Mouse (Mus musculus): Measurements from ENCODE around the gene Fam219a. TPM values are rescaled to one million over a fixed set of nuclear protein-coding genes. Genes with fewer than 3 reads are reported as not detected.
A peak's percentile ranks its signal among the peaks of the same experiment; 100 is the strongest.

The Fam219a gene
- total RNA-seq, 2 experiments from 2014 or later, result 19.2 to 20.4 TPM

DNA sequence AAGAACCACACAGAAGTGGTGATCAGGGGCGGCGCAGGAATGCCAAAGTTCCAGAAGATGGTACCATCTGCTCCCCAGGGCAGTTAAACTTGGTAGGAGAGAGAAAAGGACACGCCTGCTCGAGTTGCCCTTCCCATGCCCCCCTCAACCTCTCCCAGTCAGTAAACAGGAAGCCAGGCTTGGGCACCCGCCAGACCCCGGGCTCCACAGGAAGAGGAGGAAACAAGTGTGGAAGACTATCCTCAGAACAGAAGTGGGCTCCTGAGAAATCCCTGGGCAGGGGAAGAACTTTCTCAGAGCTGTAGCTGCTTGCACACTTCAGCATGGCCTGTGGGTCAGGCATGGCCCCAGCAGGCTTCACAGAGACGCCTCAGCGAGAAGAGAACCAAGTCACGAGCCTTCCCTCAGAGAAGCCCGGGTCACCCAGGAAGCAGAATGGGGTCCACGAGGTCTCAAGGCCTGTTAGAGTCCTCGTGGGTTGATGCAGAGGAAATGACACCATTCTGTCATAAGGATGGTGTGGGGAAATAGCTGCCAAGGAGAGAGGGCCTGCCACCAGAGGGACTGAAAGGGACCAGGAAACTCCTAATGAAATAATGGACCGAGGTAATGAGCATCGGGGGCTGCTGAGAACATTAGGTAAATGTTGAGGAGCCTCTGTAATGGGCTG, 14.2 kb downstream of the Fam219a start:
- peak; percentile 69 for DNase-seq

DNA sequence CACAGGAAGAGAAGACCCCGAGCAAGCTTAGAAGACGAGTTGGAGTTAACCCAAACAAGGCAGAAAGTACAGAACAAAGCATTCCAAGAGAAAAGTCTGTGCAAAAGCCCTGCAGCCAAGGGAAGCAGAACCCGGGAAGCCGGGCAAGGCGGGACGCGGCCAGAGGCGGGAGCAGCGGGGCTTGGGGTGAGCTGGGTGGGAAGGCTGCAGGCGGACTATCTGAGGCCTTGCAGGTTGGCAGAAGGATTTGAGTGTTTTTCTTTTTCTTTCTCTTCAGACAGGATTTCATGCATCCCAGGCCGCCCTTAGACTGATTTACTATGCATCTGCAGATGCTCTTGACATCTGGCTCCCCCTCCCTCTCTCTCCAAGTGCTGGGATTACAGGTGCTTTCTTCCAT, 16.2 kb downstream of the Fam219a start:
- DNase-seq, result no peak

DNA sequence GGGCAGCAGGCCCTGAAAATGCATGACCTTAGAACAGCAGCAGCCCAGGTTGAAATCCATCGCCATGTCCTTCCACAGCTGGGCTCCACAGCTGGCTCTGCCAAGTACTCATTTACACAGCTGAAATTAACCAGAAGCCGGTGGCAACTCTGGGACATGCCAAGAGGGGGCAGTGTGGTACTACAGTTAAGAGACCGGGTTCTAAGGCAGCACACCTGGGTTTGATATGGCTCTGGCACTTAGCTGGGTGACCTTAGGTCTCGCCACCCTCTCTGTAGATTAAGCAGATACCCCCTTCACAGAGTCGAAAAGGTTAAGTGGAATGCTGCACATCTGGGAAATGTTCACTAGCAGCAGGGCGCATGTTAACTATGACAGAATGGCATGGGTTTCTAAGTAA, 16.8 kb downstream of the Fam219a start:
- peak; percentile 71 for DNase-seq

DNA sequence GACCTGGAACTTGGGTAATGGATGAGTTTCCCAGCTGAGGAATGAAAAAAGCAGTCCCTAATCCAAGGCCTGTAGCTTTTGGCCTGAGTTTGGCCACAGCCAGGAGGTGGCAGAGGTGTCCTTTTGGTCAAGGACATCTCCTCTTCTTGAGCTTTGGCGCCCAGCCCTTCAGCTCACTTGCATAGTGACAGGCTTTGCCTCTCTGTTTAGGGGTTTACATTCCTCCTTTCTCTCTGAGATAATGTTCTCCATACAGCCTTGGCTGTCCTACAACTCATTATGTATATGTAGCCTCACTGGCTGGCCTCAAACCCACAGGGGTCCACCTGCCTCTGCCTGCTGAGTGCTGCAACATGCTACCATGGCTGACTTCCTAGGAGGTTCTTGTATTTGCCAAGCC, 22.3 kb downstream of the Fam219a start:
- DNase-seq, result no peak

DNA sequence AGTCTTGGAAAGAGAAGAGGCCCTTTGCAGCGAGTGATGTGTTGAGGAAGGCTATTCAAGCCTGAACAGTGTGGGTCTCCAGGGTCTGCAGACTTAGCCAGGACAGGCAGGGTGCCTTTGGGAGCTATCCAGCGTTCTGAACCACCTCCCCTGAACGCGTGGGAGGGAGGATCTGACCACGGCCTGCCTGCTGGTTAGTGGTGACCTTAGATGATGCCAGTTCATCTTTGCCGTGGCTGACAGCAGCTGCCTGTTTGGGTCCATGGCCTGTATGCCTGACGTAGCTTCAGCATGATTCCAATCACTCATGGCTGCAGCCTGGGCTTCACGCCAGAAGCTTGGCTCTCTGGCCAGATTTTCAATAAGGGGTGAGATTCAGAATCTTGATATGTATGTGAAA, 23.4 kb downstream of the Fam219a start:
- DNase-seq, result peak; percentile 21

DNA sequence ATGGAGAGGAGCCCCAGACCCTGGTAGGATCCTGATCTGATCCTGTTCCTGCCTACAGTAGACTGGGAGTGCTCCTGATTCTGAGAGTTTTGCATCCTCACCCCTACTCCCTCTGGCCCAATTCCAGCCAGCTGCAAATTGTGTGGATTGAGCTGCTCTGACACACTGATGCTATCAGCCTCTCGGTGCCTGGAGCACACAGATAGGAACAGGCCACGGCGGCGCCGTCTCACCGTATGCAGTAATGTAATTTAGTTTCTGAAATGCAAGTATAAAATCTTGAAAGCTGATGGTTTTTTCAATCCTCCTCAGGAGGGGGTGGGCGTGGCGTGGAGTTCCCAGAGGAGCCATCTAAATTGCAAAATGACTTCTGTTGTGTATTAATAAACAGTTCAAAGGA, 27.2 kb downstream of the Fam219a start:
- no peak for DNase-seq

DNA sequence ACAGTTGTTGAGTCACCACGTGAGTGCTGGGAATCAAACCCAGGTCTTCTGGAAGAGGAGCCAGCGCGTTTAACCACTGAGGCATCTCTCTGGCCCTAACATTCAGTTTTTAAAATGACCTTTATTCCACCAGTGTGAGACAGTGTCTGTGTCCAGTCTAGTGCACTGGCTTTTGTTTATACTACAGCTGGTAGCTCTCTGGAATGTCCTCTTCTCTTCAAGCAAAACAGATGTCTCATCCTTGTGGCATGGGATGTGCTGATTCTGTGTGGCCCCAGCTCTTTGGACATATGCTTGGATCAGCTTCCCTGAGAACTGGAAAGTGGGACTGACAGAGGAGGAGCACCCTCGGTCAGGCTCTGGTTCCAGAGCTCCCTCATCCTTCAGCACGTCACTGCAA, 34.5 kb downstream of the Fam219a start:
- DNase-seq, result no peak

DNA sequence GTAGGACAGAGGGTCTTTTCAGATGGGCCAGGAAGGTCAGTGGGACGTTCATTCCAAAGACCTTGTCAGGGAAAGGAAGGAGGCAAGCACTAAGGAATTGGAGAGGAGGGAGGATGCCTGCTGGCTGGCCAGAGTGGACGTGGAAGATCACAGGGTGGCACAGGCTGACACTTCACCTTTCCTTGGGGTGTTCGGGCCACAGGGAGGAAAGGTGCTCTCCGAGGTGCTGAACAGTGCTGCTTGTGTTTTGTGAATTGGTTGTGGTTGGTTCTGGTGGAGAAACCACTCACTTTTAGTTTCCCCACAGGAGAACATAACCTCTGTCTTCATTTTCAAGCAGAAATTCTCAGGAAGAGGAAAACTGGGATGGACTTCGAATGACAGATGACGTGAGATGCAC, 36.9 kb downstream of the Fam219a start:
- DNase-seq, result peak; percentile 46

DNA sequence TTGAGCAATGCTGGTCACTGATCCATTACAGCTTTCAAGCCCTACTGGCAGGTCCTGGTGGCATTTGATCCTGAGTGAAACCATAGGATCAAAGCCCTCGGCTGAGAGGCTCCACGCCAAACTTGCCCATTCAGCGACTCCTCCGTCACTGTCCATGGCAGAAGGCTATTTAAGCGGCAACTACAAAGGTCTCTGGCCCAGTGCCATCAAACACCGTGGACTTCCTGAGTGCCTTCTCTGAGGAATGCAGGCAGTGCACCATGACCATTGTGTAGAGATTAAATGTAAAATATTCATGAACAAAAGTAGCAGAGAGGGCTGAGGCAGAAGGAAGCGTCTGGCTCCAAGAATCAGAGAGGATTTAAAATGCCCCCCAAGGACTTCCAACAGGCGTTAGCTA, 41.3 kb downstream of the Fam219a start:
- DNase-seq, result peak; percentile 38

DNA sequence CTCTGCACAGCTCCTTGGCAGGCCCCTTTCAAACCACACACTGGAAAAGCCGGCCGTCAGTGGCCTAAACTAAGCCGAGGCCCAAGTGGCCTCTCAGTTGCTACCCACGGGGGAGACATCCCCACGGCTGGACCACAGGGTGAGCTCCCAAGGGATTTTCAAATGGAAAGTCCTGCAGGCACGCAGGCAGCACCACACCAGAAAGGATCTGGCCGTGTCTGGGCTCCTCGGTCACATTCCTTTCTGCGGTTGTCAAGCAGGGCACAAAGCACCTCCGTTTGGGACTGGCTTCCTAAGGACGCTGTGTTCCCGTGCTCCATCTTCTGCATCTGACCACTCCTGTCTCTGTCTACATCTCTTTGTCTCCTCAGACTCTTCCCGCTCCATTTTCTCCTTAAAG, 42.3 kb downstream of the Fam219a start:
- DNase-seq, result no peak

DNA sequence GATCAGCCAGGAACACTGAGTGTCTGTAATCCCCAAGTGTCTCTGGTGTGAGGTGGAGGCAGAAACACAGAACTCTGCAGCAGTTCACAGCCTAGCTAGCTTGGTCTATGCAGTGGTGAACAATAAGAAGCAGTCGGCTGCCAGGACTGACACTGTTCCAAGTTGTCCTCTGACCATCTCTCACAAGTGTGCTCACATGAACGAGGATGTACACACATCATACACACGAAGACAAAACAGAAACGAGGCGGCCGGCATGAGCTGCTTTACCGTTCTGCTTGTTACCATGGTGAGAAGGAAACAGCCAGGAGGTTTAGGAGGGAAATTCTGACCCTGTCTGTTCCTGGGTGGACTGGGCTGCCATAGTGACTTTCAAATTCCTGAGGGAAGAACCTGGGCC, 42.8 kb downstream of the Fam219a start:
- DNase-seq, result no peak

DNA sequence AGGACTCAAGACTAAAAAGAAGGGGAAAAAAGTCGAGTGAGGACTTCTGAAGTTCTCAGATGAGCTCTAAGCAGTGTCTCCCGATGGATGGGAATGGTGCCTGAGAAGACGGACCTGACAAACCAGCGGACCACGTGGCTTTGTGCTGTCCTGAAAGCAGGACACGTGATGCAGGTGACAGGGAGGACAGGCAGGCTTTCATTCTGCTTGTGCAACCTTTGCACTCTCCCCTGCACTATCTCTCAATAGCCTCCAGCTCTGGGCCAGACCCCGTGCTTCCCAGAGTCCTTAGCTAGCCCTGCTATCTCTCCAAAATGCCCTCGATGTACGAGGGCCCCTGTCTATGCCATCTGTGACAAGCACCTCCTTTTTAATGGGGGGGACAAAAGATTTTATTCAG, 44.5 kb downstream of the Fam219a start:
- DNase-seq, result no peak

DNA sequence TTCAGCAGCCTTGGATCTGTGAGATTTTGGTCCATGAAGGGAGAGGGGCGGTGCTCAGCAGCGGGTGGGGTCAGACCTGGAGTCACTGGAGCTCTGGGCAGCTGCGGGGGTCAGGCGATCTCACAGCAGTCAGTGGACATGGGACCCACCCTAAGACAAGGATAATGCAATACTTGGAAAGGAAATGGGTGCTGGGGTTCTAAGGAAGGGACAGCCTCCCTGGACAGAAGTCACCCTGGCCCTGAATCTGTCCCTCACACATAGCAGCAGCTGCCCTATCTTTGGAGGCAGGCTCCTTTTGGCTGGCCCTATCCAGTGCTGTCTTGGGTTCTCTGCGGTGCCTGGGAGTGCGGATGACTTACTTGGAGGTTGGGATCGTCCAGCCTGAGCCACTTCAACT, 45.5 kb downstream of the Fam219a start:
- DNase-seq, result no peak

DNA sequence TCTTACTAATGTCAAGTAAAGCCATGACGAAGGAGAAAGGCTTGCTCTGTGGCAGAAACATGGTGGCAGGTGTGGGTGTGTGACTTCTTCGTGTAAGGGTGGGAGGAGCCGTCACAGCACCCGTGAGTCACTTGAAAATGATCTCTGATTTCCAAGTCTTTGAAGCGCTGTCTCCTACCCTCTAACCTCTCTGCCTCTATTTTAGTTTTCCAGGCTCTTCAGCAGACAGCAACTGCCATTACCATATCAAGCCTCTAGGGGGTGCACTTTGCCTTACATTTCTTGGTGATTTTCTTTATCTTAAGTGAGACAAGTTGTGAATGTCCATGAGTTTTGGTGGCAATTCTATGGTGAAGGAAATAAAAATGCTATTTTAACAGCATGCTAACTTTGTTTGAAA, 46.5 kb downstream of the Fam219a start:
- DNase-seq, result no peak

DNA sequence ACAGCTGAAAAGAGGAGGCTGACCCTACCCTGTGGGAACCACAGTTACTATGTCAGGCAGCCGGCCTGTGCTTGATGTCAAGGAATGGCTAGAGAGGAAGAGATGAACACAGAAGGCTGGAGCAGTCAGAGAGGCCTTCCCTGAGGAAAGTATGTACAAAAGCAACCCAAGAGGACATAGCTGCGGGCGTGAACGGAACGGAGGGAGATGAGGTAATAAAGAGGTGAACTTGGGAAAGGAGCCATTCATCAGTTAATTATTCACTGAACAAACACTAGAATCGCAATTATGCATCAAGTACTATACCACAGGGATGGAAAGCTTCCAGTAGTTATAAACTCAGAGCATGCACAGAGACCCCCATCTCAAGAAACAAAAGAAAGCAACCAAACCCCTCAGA, 47.2 kb downstream of the Fam219a start:
- no peak for DNase-seq

DNA sequence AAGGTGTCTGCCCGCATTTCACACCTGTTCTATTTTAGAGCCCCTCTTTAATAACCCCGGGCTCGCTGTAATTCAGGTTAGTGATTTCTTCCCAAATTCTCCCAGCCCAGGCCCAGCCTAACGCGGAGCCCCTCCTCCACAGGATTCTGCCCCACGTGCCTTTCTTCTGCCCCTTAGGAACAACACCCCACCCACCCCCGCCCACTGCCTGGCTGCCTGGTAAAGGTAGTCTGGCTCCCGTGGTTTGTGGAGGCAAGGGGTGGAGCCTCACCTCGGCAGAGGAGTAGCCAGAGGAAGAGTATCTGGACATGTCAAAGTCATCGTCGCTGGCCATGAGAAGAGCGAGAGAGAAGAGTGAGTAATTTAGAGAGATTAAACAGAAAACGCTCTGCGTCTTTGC, 48.7 kb downstream of the Fam219a start:
- DNase-seq, result no peak

DNA sequence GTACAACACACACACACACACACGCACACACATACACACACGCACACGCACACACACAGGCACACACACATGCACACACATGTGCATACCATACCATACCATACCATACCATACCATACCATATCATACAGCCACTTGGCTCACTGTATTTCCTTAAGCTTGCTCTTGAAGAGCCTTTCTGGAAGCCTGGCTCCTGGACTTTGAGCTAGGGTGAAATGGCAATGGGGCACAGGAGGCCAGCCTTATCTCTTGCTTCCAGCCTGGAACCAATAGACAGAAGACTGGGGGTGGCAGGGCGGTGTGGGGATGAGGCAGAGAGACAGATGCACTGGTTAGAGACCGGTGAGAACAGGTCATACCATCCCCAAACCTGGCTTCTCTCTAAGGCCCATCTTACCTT, 50.1 kb downstream of the Fam219a start:
- DNase-seq, result no peak

DNA sequence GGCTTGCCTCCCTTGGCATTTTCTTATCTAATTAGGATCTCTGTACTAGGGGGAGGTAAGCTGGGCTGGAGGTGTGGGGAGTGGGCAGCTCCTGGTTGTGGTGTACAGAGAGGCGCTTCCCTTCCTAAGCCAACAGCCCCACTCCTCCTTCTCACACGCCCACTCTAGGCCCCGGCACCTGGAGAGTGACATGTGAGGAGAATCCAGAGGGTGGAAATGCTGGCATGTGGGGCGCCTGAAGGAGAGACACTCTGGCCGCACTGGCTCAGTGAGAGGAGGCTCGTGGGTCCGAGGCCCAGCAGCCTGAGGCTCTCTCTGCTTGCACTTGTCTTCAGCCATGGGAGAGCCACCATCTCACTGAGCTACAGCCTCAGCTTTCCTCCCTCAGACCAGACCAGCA, 51.0 kb downstream of the Fam219a start:
- no peak for DNase-seq

DNA sequence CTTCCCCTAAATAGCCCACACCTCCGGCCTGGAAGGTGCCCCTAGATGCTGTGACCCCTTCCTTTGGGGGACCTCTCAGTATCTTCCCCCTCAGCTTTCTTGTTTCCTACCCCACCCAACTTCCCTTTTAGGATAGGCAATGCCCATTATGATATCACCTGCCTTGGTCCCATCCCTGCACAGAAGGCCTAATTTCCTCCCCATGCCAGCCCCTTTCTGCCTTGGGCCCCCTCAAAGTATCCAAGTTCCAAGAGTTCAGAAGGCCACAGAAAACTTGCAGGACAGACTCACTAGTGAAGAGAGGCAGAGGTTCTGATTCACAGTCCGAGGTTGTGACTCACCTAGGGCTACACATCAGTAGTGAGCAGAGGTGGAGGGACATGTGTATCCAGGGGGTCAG, 52.1 kb downstream of the Fam219a start, which contains the start of gene 1110017D15Rik:
Gene 1110017D15Rik (minus strand): TSS at position 101 of the 400 bp plus-strand sequence.
- no peak for DNase-seq

DNA sequence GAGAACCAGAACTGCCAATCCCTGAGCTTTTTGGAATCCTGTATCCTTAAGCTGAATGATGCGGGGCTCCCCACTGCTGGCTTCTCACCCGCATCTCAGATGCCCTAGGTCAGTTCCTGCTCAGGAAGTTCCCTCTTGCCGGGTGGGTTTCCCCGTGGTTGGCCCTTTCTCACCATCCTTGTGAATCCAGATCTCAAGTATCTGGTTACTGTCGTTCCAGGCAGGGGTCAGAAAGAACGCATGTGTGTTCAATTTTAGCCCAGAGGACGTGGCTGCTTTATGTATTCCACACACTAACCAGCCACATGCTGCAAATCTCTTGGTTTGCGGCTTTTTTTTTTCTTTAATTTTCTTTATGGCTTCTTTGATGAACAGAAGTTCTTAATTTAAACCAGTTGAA, 55.6 kb downstream of the Fam219a start:
- DNase-seq, result no peak

DNA sequence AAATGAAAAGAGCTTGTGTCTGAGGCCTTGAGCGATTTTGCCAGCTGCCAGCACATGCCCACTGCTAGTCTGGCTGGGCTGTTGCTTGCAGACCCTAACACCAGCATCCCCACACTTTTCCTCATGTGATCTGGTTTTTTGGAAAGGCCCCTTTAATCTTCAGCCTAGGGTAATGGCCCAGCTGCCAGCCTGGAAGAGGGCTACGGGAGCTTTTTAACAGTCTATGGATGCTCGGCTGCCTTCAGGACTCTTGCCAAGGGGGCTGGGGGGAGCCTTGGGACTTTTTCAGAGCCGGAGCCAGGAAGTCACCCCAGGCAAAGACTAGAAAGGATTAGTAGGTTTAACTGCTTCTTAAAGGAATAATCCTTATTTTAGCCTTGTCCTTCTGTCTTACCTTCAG, 56.0 kb downstream of the Fam219a start:
- no peak for DNase-seq

DNA sequence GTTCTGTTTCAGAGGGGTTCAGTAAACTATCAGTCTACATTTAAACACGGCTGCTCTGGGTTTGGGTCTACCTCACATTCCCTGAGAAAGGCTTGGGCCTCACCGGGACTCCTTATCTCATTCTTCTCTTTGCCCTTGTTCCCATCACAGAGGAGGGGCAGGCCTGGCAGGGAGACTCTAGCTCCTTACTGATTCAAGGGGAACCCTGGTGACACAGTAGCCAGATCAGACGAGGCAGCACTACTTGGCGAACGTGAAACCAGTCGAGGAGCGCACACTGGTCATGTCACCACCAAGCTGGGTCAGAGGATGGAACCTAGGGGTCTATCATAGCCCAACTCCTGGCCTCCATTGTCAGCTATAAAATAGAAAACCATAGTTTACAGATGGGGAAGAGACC, 61.3 kb downstream of the Fam219a start:
- no peak for DNase-seq

DNA sequence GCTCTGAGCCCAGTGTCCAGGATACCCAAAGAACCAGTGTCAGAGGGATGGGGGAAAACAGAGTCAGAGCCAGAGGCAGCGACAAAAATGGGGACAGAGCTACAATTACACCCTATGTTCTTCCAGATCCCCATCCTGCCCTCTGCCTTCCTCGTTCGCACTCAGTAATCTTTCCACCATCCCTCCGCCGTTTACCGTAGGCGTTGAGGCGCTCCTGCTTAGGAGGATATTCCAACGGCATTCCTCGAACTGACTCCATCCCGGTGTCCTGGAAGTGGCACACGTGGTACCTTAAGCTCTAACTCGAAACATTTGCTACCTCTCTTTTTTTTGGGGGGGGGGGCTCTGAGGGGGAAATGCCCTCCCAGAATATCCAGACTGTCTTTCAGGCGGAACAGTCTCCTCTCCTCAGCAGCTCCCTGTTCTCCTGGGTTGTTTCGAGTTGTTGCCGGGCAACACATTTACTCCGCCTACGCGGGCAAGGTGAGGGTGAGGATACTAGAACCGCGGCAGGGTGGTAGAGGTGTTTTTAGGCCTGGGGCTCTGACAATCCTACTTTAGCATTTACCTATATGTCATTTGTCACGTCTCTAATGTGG, 61.9 kb downstream of the Fam219a start:
- DNase-seq, result no peak

DNA sequence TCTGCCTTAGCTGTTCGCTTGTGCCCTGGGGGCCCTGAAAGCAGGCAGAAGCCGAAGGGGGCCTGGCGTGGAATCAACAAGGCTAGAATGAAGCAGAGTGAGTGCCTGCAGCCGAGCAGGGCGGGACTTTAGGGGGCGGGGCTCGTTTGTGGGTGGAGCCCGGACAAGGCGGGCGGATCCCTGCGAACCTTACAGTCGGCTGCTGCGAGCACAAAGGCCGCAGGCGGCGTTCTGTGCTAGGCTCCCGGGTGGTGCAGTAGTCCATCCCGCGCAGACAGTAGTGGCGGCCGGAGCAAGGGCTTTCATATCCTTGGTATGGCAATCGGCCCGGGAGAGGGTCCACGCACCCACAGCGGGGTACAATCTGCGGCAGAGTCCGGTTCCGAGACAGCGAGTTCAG, 62.4 kb downstream of the Fam219a start:
- peak; percentile 87 for DNase-seq

DNA sequence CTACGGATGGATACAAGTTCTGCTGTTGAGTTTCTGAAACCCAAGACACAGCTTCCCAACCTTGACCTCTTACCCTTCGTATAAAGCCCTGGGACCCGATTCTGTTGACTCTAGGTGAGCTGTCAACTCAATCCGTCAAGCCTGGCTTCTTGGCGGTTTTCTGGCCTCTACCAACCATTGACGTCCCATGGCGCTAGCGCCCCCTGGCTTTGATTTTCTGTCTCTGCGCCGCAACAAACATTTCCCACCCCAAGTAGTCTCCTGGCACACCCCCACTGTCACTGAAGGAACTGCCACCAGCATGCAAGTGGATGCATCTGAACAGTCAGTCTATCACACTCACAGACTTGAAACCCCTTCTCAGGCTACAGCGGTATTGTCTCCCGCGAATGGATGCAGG, 63.2 kb downstream of the Fam219a start:
- DNase-seq, result peak; percentile 73
